Mouse (Mus musculus): Measurements from ENCODE around the gene Ifi27l2a. TPM values are rescaled to one million over a fixed set of nuclear protein-coding genes. Genes with fewer than 3 reads are reported as not detected.

The Ifi27l2a gene
- polyA plus RNA-seq, 1 experiment from 2014 or later = 0.70 TPM

Other genes with a start within 250 kb of the Ifi27l2a start
- gene Prima1, start 201.5 kb downstream of the Ifi27l2a start, polyA plus RNA-seq (2014; fragmentation: Nextera tagmentation; extraction: Ambion mirVana) = 0.32 and 0.50 TPM in 2 replicates
- gene Fam181a, start 132.7 kb downstream of the Ifi27l2a start, polyA plus RNA-seq (2014; fragmentation: Nextera tagmentation; extraction: Ambion mirVana) = 4.5 and 5.1 TPM in 2 replicates
- 0.92 and 1.2 TPM in 2 replicates for gene Asb2, start 87.7 kb downstream of the Ifi27l2a start, polyA plus RNA-seq (2014; fragmentation: Nextera tagmentation; extraction: Ambion mirVana)
- 12.2 and 12.5 TPM in 2 replicates for gene Otub2, start 55.0 kb downstream of the Ifi27l2a start, polyA plus RNA-seq (2014; fragmentation: Nextera tagmentation; extraction: Ambion mirVana)
- gene 9330161L09Rik, start 35.9 kb downstream of the Ifi27l2a start, polyA plus RNA-seq (2014; fragmentation: Nextera tagmentation; extraction: Ambion mirVana) = 0.42 and 0.43 TPM in 2 replicates
- gene Ddx24, start 17.9 kb downstream of the Ifi27l2a start, polyA plus RNA-seq (2014; fragmentation: Nextera tagmentation; extraction: Ambion mirVana) = 114 TPM in 2 replicates
- gene Ifi27, start 9.5 kb downstream of the Ifi27l2a start, polyA plus RNA-seq (2014; fragmentation: Nextera tagmentation; extraction: Ambion mirVana) = 3.5 and 3.7 TPM in 2 replicates
- not detected in 2 replicates for gene Ifi27l2b, start 13.5 kb upstream of the Ifi27l2a start, polyA plus RNA-seq (2014; fragmentation: Nextera tagmentation; extraction: Ambion mirVana)
- gene Ppp4r4, start 88.6 kb upstream of the Ifi27l2a start, polyA plus RNA-seq (2014; fragmentation: Nextera tagmentation; extraction: Ambion mirVana) = 2.2 and 2.6 TPM in 2 replicates
- 0.14 TPM in 1 of 2 replicates, not detected in the other for gene Serpina10, start 187.8 kb upstream of the Ifi27l2a start, polyA plus RNA-seq (2014; fragmentation: Nextera tagmentation; extraction: Ambion mirVana)
- gene Serpina6, start 213.5 kb upstream of the Ifi27l2a start, polyA plus RNA-seq (2014; fragmentation: Nextera tagmentation; extraction: Ambion mirVana) = 0.43 and 0.55 TPM in 2 replicates
- not detected in 2 replicates for gene Serpina16, start 232.5 kb upstream of the Ifi27l2a start, polyA plus RNA-seq (2014; fragmentation: Nextera tagmentation; extraction: Ambion mirVana)

Data from embryonic facial prominence, embryonic 11.5 days (tissue).